Mouse (Mus musculus): ENCODE data around the gene Myo5a.

- TF ChIP-seq POLR2A (IDR thresholded peaks at IDR 0.05; ENCODE audit: borderline replicate concordance, extremely low read depth, low read depth, low read length) (no peak), CTCF (IDR thresholded peaks at IDR 0.05; ENCODE audit: insufficient read depth, low read length) (no peak)
Observed at GRCm38 (mm10) chr9:75202036-75202435, 131.2 kb downstream of the Myo5a start.
